Mouse (Mus musculus): ENCODE results near the gene Cyfip2. TPM values are rescaled to one million over a fixed set of nuclear protein-coding genes. Genes with fewer than 3 reads are reported as not detected.
"Not testable (repeated sequence)": the region's sequence is repeated elsewhere in the genome, so short reads cannot be mapped to it uniquely, and the experiment has no call there.

Cyfip2 gene
- polyA plus RNA-seq, 1 experiment, result 3.7 TPM

- DNase-seq (ENCODE audit: low read depth, low spot score), result no peak
- 55% methylated on average over 2 of the region's 2 CpGs for WGBS
Observed at GRCm38 (mm10) chr11:46209884-46210283, 102.8 kb downstream of the Cyfip2 start.

- DNase-seq (ENCODE audit: low read depth, low spot score), result no peak
- 54% methylated on average over 17 of the region's 17 CpGs for WGBS
Observed at GRCm38 (mm10) chr11:46205639-46206409, 106.8 kb downstream of the Cyfip2 start.

- DNase-seq (ENCODE audit: low read depth, low spot score), result no peak
- WGBS, result 83% methylated on average over 9 of the region's 9 CpGs
Observed at GRCm38 (mm10) chr11:46204841-46205240, 107.8 kb downstream of the Cyfip2 start.

GRCm38 (mm10) chr11:46202547-46202887, 110.1 kb downstream of the Cyfip2 start:
- WGBS, result 54% methylated on average over 10 of the region's 10 CpGs
- DNase-seq (ENCODE audit: low read depth, low spot score), result no peak

GRCm38 (mm10) chr11:46201636-46202546, 110.8 kb downstream of the Cyfip2 start:
- 70% methylated on average over 20 of the region's 20 CpGs for WGBS
- no peak for DNase-seq (ENCODE audit: low read depth, low spot score)

GRCm38 (mm10) chr11:46200664-46201063, 112.0 kb downstream of the Cyfip2 start:
- 90% methylated on average over 11 of the region's 11 CpGs for WGBS
- no peak for DNase-seq (ENCODE audit: low read depth, low spot score)

- DNase-seq (ENCODE audit: low read depth, low spot score), result no peak
- 69% methylated on average over 4 of the region's 4 CpGs for WGBS
Observed at GRCm38 (mm10) chr11:46194175-46194574, 118.5 kb downstream of the Cyfip2 start.

GRCm38 (mm10) chr11:46188283-46188682, 124.4 kb downstream of the Cyfip2 start:
- 69% methylated on average over 2 of the region's 2 CpGs for WGBS
- no peak for DNase-seq (ENCODE audit: low read depth, low spot score)

GRCm38 (mm10) chr11:46185486-46185885, 127.2 kb downstream of the Cyfip2 start:
- WGBS, result 44% methylated on average over 4 of the region's 4 CpGs
- DNase-seq (ENCODE audit: low read depth, low spot score), result no peak

GRCm38 (mm10) chr11:46184946-46185345, 127.7 kb downstream of the Cyfip2 start:
- 80% methylated on average over 3 of the region's 3 CpGs for WGBS
- DNase-seq (ENCODE audit: low read depth, low spot score), result no peak

- not testable (repeated sequence) for DNase-seq (ENCODE audit: low read depth, low spot score)
- 84% methylated on average over 1 of the region's 1 CpGs for WGBS
Observed at GRCm38 (mm10) chr11:46182031-46182430, 130.6 kb downstream of the Cyfip2 start.

- WGBS, result 76% methylated on average over 10 of the region's 10 CpGs
- no peak for DNase-seq (ENCODE audit: low read depth, low spot score)
Observed at GRCm38 (mm10) chr11:46177246-46178043, 135.2 kb downstream of the Cyfip2 start.

- 80% methylated on average over 6 of the region's 6 CpGs for WGBS
- DNase-seq (ENCODE audit: low read depth, low spot score), result no peak
Observed at GRCm38 (mm10) chr11:46176155-46176554, 136.5 kb downstream of the Cyfip2 start.

- WGBS, result 87% methylated on average over 9 of the region's 9 CpGs
- DNase-seq (ENCODE audit: low read depth, low spot score), result no peak
Observed at GRCm38 (mm10) chr11:46172128-46172527, 140.5 kb downstream of the Cyfip2 start.

GRCm38 (mm10) chr11:46169908-46170307, 142.8 kb downstream of the Cyfip2 start:
- no peak for DNase-seq (ENCODE audit: low read depth, low spot score)
- WGBS, result 65% methylated on average over 3 of the region's 3 CpGs

GRCm38 (mm10) chr11:46168506-46168905, 144.2 kb downstream of the Cyfip2 start:
- no peak for DNase-seq (ENCODE audit: low read depth, low spot score)
- 82% methylated on average over 7 of the region's 7 CpGs for WGBS

GRCm38 (mm10) chr11:46165866-46166585, 146.6 kb downstream of the Cyfip2 start, which contains the start of gene Nipal4:
TSS of gene Nipal4 (minus strand) at chr11:46166508.
- 2% methylated on average over 40 of the region's 40 CpGs for WGBS
- DNase-seq (ENCODE audit: low read depth, low spot score), result no peak

GRCm38 (mm10) chr11:46157462-46157861, 155.2 kb downstream of the Cyfip2 start:
- no peak for DNase-seq (ENCODE audit: low read depth, low spot score)

GRCm38 (mm10) chr11:46156945-46157344, 155.7 kb downstream of the Cyfip2 start:
- WGBS, result 86% methylated on average over 8 of the region's 8 CpGs
- DNase-seq (ENCODE audit: low read depth, low spot score), result no peak

All from large intestine, adult 2 months (tissue).